Mouse (Mus musculus) hindbrain, embryonic 11.5 days (tissue): ENCODE results near the gene Fam193b. TPM values are rescaled to one million over a fixed set of nuclear protein-coding genes. Genes with fewer than 3 reads are reported as not detected.

Source experiments
- ATAC-seq: fragments of 200-750 bp; cut with Nextera tagmentation; 2 replicates; pipeline ENCODE4 v1.8.0; 2017; ENCODE audit warnings: mild to moderate bottlenecking, moderate TSS enrichment, moderate library complexity; ENCODE audit not compliant: low FRiP score
- DNase-seq: peaks from one replicate; pipeline ENCODE4 v3.0.0-alpha.2; 2015; ENCODE audit warnings: low spot score
- H3K27ac ChIP-seq: fragments of 300-500 bp; sonication (generic); 2 replicates; pipeline ENCODE4 v1.5.1; 2014; ENCODE audit warnings: mild to moderate bottlenecking, low read depth, low read length
- H3K27me3 ChIP-seq: fragments of 300-500 bp; sonication (generic); 2 replicates; pipeline ENCODE4 v1.6.1; 2014; ENCODE audit warnings: mild to moderate bottlenecking, low read length, moderate library complexity, mixed read lengths; ENCODE audit not compliant: control insufficient read depth, insufficient read depth
- H3K36me3 ChIP-seq: fragments of 300-500 bp; sonication (generic); 2 replicates; pipeline ENCODE4 v1.6.1; 2014; ENCODE audit warnings: mild to moderate bottlenecking, low read length, moderate library complexity, mixed read lengths; ENCODE audit not compliant: control insufficient read depth, insufficient read depth
- H3K4me1 ChIP-seq: fragments of 300-500 bp; sonication (generic); replicated peaks from 2 replicates; pipeline ENCODE4 v1.6.1; 2014; ENCODE audit warnings: low read length, mixed read lengths; ENCODE audit not compliant: control insufficient read depth, insufficient read depth
- H3K4me2 ChIP-seq: fragments of 300-500 bp; sonication (generic); replicated peaks from 2 replicates; pipeline ENCODE4 v1.6.1; 2014; ENCODE audit warnings: mild to moderate bottlenecking, low read depth, low read length
- H3K4me3 ChIP-seq: fragments of 300-500 bp; sonication (generic); 2 replicates; pipeline ENCODE4 v1.5.1; 2014; ENCODE audit warnings: low read depth, low read length
- H3K9ac ChIP-seq: fragments of 300-500 bp; sonication (generic); 2 replicates; pipeline ENCODE4 v1.6.1; 2014; ENCODE audit warnings: low read depth, low read length
- H3K9me3 ChIP-seq: fragments of 300-500 bp; sonication (generic); 2 replicates; pipeline ENCODE4 v1.6.1; 2016; ENCODE audit warnings: low read length; ENCODE audit not compliant: control insufficient read depth
- WGBS: fragments of 180-500 bp; shearing (Covaris S2); extraction: QIAGEN DNeasy Blood & Tissue Kit; methylation state at CpG from one replicate; pipeline ENCODE4 v1.1.7; 2014; 5-methylcytosine and 5-hydroxymethylcytosine counted together
- polyA plus RNA-seq: library from polyadenylated mRNA; unstranded; fragments of >200 nt; fragmentation: Nextera tagmentation; extraction: Ambion mirVana; gene quantifications from 2 replicates; pipeline ENCODE4 v1.2.1, GENCODE M21; 2014

Fam193b gene
- 44.5 and 45.9 TPM in 2 replicates for polyA plus RNA-seq

DNA sequence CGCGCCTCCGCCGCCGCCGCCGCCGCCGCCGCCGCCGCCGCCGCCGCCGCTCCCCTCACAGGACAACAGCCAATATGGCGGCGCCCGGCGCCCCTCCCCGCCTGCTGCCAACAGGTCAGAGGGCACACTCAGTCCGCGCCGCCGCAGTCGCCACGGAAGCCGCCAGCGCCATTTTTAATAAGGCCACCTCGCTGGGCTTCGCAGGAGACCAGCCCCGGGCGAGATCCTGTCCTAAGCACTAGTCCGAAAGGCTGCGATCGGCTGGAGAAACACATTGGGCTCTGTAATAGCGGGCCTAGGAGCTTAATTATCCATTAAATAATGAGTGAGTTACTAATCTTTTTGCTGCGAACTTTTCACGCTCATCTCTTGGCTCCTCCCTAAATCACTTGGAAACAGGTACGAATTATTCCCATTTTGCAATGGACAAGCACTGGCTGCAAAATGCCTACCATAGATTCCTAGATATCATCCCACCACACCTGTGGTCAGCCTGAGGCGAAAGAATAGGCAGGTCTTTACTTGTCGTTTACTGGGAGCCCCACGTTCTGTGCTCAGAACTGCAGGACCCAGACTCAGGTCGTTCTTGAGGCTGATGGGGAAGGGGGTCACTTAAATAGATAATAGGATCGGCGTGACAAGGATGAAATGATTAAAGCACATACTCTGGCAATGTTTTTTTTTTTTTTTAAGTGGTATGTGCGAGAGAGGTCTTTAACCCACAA, at the start of gene Fam193b:
TSS of gene Fam193b (minus strand) at position 94 of the 725 bp plus-strand sequence.
- H3K4me3 ChIP-seq, result peak within 1 kb of the TSS; percentile 93
- H3K36me3 ChIP-seq, result no peaks in the 10 kb centered on the region
- H3K9ac ChIP-seq, result peak within 1 kb of the TSS; percentile 98
- peak within 1 kb of the TSS; percentile 68 for H3K27ac ChIP-seq
- H3K4me1 ChIP-seq, result peaks cover 3% of the 10 kb centered on the region; the same call in 1 of the 2 replicates
- WGBS, result 4% methylated on average over 26 of the region's 47 CpGs
- peak within 1 kb of the TSS; percentile 93 for H3K4me2 ChIP-seq
- no peaks in the 10 kb centered on the region for H3K9me3 ChIP-seq
- no peaks in the 10 kb centered on the region for H3K27me3 ChIP-seq
- ATAC-seq (peak; percentile 90), DNase-seq (peak; percentile 94)

DNA sequence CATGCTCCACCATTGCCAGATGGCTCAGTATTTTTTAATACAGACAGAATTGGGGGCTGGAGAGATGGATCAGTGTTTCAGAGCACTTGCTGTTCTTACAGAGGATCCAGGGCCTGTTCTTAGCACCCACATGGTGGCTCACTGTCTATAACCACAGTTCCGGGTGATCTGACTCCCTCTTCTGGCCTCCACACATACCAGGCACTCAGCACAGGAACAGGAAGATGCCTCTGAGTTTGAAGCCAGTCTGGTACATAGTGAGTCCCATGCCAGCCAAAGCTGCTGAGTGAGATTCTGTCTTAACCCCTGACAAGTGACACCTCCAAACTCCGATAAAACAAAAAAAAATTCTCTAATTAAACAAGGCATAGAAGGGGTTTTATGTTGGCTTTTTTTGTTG, 49.4 kb upstream of the Fam193b start:
- Histone ChIP-seq H3K27me3 (no peaks in the 10 kb centered on the region), H3K9me3 (no peaks in the 10 kb centered on the region), H3K36me3 (no peaks in the 10 kb centered on the region), H3K27ac (no peak overlapping the region), H3K4me2 (no peak overlapping the region), H3K4me3 (no peak overlapping the region), H3K4me1 (no peaks in the 10 kb centered on the region; the same call in 1 of the 2 replicates), H3K9ac (no peak overlapping the region)
- ATAC-seq (no peak), DNase-seq (no peak)
- WGBS, result 79% methylated on average over 2 of the region's 2 CpGs

DNA sequence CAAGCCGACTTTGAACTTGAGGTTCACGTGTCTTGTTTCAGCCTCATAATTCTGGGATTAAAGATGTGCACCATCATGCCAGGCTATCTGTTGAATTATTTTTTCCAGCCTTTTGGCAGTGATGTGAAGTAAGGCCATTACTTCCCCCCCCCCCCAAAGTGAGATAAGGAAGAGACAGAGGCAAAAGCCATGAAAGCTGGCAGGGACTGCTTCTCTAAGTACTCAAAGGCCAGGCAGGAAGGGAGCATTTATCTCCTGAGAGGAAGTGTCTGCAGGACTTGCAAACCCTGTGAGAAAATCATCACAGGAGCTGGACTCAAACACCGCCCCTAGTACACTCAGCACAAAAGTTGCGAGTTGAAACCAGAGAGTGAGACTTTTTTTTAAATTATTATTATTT, 48.4 kb upstream of the Fam193b start:
- H3K4me1 ChIP-seq, result no peaks in the 10 kb centered on the region; the same call in 1 of the 2 replicates
- no peaks in the 10 kb centered on the region for H3K9me3 ChIP-seq
- H3K4me3 ChIP-seq, result no peak overlapping the region
- WGBS, result 97% methylated on average over 4 of the region's 4 CpGs
- no peak overlapping the region for H3K27ac ChIP-seq
- H3K36me3 ChIP-seq, result no peaks in the 10 kb centered on the region
- no peak overlapping the region for H3K4me2 ChIP-seq
- H3K27me3 ChIP-seq, result no peaks in the 10 kb centered on the region
- ATAC-seq, result no peak
- DNase-seq, result no peak
- no peak overlapping the region for H3K9ac ChIP-seq

DNA sequence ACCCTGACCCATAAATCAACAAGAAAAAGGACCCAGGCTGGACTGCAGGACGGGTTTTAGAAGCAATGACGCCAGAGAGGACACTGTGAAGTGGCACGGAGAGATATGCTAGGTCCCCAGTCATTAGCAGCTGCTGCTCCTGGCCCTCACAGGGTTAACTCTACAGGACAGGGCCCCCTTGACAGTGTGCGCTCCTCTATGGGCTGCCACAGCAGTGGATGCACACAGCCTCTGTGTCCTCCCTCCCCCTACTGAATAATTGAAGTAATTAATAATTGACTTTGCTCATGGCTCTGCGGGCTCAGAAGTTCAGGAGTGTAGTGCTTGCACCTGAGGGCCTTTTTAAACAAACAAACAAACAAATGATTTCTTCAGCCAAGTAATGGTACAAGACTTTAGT, 42.6 kb upstream of the Fam193b start:
- Histone ChIP-seq H3K9me3 (no peaks in the 10 kb centered on the region), H3K4me2 (no peak overlapping the region), H3K36me3 (0 out of 2 replicates have a peak, but pooled peaks cover 2% of the 10 kb centered on the region), H3K27ac (no peak overlapping the region), H3K9ac (no peak overlapping the region), H3K27me3 (no peaks in the 10 kb centered on the region), H3K4me1 (no peaks in the 10 kb centered on the region), H3K4me3 (no peak overlapping the region)
- ATAC-seq, result no peak
- DNase-seq, result no peak
- WGBS, result 60% methylated on average over 5 of the region's 5 CpGs

DNA sequence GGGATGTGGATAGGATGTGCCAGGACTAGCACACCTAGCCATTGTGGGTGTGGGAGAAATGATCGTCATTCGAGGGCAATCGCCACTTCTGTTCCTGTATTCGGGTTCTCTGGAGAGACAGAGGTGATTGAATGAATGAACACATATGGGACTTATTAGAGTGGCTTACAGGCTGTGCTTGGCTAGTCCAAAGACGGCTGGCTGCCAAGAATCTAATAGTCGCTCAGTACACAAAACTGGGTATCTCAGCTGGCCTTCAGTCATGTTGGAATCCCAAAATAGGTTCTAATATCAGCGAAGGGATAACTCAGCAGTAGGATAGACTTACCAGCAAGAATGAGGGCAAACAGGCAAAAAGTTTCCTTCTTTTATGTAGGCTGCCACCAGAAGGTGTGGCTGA, 41.1 kb upstream of the Fam193b start:
- ATAC-seq (no peak), DNase-seq (no peak)
- Histone ChIP-seq H3K4me1 (no peaks in the 10 kb centered on the region), H3K9me3 (no peaks in the 10 kb centered on the region), H3K4me2 (no peak overlapping the region), H3K27me3 (no peaks in the 10 kb centered on the region), H3K9ac (no peak overlapping the region), H3K27ac (no peak overlapping the region), H3K4me3 (no peak overlapping the region), H3K36me3 (0 out of 2 replicates have a peak, but pooled peaks cover 4% of the 10 kb centered on the region)
- WGBS, result 88% methylated on average over 7 of the region's 7 CpGs

DNA sequence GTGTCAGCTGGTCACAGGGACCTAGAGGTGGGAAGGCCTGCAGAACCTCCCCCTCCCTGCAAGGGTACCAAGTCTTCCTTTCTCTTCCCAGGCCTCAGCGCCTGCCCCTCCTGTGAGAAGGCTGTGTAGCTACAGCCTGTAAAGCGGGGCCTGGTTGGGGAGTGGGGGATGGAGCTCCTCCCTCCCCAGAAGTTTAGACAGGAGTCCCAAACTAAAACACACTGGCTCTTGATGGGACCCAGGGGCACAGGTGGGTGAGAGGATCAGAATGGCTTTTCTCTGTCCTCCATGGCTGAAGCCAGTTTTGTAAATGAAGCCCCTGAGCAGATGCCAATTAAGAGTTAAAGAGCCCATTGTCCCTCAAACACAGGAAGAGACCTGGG, 36.7 kb upstream of the Fam193b start:
- H3K9ac ChIP-seq, result no peak overlapping the region
- H3K4me1 ChIP-seq, result no peaks in the 10 kb centered on the region
- no peak for ATAC-seq
- no peak for DNase-seq
- no peaks in the 10 kb centered on the region for H3K27me3 ChIP-seq
- 85% methylated on average over 2 of the region's 2 CpGs for WGBS
- H3K4me3 ChIP-seq, result no peak overlapping the region
- H3K36me3 ChIP-seq, result 0 out of 2 replicates have a peak, but pooled peaks cover 7% of the 10 kb centered on the region
- H3K27ac ChIP-seq, result no peak overlapping the region
- no peak overlapping the region for H3K4me2 ChIP-seq
- H3K9me3 ChIP-seq, result no peaks in the 10 kb centered on the region

DNA sequence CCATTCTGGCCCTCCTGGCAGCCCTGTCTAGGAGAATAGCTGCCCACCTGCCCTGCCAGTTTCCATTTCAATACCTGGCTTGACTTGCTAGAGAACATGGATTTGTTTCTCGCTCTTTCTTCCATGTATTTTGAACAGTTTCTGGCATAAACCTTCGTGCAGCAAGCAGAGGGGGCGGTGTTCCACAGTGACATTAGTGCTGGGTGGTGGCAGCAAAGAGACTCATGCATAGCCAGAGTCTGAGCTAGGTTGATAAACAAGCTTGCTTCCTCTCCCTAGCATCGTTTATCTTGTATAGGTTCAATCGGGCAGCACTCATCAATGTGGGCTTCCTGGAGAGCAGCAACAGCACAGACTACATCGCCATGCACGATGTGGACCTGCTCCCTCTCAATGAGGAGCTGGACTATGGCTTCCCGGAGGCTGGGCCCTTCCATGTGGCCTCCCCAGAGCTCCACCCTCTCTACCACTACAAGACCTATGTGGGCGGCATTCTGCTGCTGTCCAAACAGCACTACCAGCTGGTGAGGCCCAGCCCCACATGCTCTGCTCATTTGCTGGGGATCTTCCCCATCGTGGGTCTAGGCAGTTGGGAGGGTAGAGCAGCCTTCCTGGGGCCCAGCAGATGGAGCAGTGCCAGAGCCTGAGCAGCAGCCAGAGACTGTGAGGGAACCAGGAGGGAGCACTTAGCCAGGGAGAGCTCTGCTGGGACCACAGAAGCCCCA, 36.1 kb upstream of the Fam193b start:
- DNase-seq (no peak), ATAC-seq (no peak)
- Histone ChIP-seq H3K4me1 (no peaks in the 10 kb centered on the region), H3K27ac (no peak overlapping the region), H3K36me3 (0 out of 2 replicates have a peak, but pooled peaks cover 7% of the 10 kb centered on the region), H3K4me3 (no peak overlapping the region), H3K9me3 (no peaks in the 10 kb centered on the region), H3K4me2 (no peak overlapping the region), H3K9ac (no peak overlapping the region), H3K27me3 (no peaks in the 10 kb centered on the region)
- WGBS, result 82% methylated on average over 10 of the region's 10 CpGs

DNA sequence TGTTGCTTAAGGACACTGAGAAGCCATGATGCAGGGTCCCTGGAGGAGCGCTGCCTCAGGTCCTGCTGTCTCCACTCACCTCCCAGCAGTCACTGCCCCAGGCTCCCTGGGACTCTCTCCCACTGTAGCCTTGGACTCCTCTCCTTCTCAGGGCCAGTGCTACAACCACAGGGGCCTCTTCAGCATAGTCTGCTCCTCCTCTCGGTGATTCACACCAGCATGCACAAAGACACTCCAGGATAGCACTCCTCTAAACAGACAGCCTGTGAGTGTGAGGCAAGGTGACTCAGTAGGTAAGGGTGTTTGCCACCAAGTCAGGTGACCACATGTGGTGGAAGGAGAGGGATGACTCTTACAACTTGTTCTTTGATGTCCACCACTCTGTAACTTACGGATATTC, 33.7 kb upstream of the Fam193b start:
- Histone ChIP-seq H3K9me3 (no peaks in the 10 kb centered on the region), H3K4me1 (no peaks in the 10 kb centered on the region), H3K4me3 (no peak overlapping the region), H3K9ac (no peak overlapping the region), H3K27me3 (no peaks in the 10 kb centered on the region), H3K27ac (no peak overlapping the region), H3K36me3 (0 out of 2 replicates have a peak, but pooled peaks cover 5% of the 10 kb centered on the region), H3K4me2 (no peak overlapping the region)
- no peak for ATAC-seq
- no peak for DNase-seq
- 97% methylated on average over 3 of the region's 3 CpGs for WGBS
